In the genomic region with DNA sequence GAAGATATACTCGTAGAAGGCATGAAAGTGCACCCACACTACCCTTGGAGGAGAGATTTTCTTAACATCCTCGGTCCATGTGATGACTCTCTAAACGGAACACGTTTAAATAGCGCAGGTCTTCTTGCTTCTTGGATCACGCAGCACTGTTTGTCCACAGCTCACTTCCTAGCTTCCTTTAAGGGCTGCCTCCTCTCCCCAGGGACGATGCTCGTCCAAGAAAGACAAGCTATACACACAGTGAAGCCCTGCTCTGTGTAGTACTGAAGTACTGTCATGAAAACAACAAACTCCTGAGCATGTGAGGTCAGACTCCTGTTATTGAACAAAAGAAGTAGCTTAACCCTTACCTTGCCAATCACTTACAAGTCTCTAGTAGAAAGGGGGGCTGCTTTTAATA, we compare ENCODE assay signal across 12 mouse cellular contexts.
DNase-seq lines count a peak whose midpoint lies in the region; ATAC-seq lines count a peak whose summit lies in the region.
"Had no signal": no experiment of that assay in that cellular context is flagged by ENCODE, and none has a peak within 500 bp of the region (broad histone marks: within the 10 kb centered on the region; RNA-seq: fewer than 3 reads in every experiment).

No protein-coding gene starts in this region.

- no peaks in the 10 kb centered on the region for H3K36me3 ChIP-seq in hindbrain, embryonic 15.5 days
- H3K36me3 ChIP-seq in hindbrain, embryonic 13.5 days: no peaks in the 10 kb centered on the region
- no peaks in the 10 kb centered on the region for H3K36me3 ChIP-seq in midbrain, embryonic 14.5 days (ENCODE audit: control insufficient read depth, insufficient read depth, low read length)
- H3K36me3 ChIP-seq in midbrain, embryonic 10.5 days: no peaks in the 10 kb centered on the region
- H3K36me3 ChIP-seq: embryonic facial prominence, embryonic 15.5 days had no signal

- no peak overlapping the region for H3K4me3 ChIP-seq in hindbrain, embryonic 15.5 days
- no peak overlapping the region for H3K4me3 ChIP-seq in hindbrain, embryonic 13.5 days
- H3K4me3 ChIP-seq in midbrain, embryonic 14.5 days (replicated peaks; ENCODE audit: low read depth, low read length): no peak overlapping the region
- no peak overlapping the region for H3K4me3 ChIP-seq in midbrain, embryonic 10.5 days
- H3K4me3 ChIP-seq: embryonic facial prominence, embryonic 15.5 days; layer of hippocampus, adult 2 months had no signal

- peak; percentile 36; the same call in 1 of the 2 replicates for ATAC-seq in hindbrain, embryonic 15.5 days (ENCODE audit: low FRiP score, low read depth)
- ATAC-seq in hindbrain, embryonic 13.5 days (ENCODE audit: low FRiP score): no peak
- no peak for ATAC-seq in midbrain, embryonic 14.5 days (ENCODE audit: low FRiP score, low TSS enrichment)
- ATAC-seq: liver, postnatal 0 days had no signal

- DNase-seq in embryo, embryonic 10 days (ENCODE audit: low spot score): peak; percentile 23
- DNase-seq in embryo, embryonic 9.5 days (ENCODE audit: extremely low spot score): no peak
- peak; percentile 62 for DNase-seq in midbrain, embryonic 14.5 days
- DNase-seq in midbrain, embryonic 10.5 days (ENCODE audit: low spot score): no peak
- DNase-seq in layer of hippocampus, adult 11-12 months (ENCODE audit: low spot score): no peak
- no peak for DNase-seq in left cerebral cortex, postnatal 36 days (ENCODE audit: low spot score in 2 of 2)
- DNase-seq: cerebellum, adult 2 months; liver, postnatal 0 days had no signal

- WGBS in hindbrain, embryonic 15.5 days: 50% methylated on average over 8 of the region's 8 CpGs
- WGBS in hindbrain, embryonic 13.5 days: 54% methylated on average over 8 of the region's 8 CpGs
- 56% methylated on average over 8 of the region's 8 CpGs for WGBS in midbrain, embryonic 14.5 days
- 64% methylated on average over 8 of the region's 8 CpGs for WGBS in midbrain, embryonic 10.5 days

- intact Hi-C loops in left cerebral cortex, postnatal 36 days (cut with DNase I): loop anchor here (10.0 kb wide), 1 partner anchor 193 kb away; a partner anchor contains a TSS

- no peak overlapping the region for H3K27ac ChIP-seq in hindbrain, embryonic 15.5 days (replicated peaks)
- H3K27ac ChIP-seq in hindbrain, embryonic 13.5 days: no peak overlapping the region
- no peak overlapping the region; the same call in 1 of the 2 replicates for H3K27ac ChIP-seq in midbrain, embryonic 14.5 days (replicated peaks; ENCODE audit: low read depth, low read length)
- H3K27ac ChIP-seq in midbrain, embryonic 10.5 days (replicated peaks): no peak overlapping the region
- H3K27ac ChIP-seq: embryonic facial prominence, embryonic 15.5 days; layer of hippocampus, adult 2 months had no signal

- no peak overlapping the region for H3K9ac ChIP-seq in hindbrain, embryonic 15.5 days
- no peak overlapping the region for H3K9ac ChIP-seq in hindbrain, embryonic 13.5 days
- no peak overlapping the region for H3K9ac ChIP-seq in midbrain, embryonic 14.5 days (replicated peaks; ENCODE audit: low read length)
- H3K9ac ChIP-seq: embryonic facial prominence, embryonic 15.5 days; liver, postnatal 0 days had no signal

- no peaks in the 10 kb centered on the region for H3K9me3 ChIP-seq in hindbrain, embryonic 15.5 days
- H3K9me3 ChIP-seq in hindbrain, embryonic 13.5 days: no peaks in the 10 kb centered on the region
- no peaks in the 10 kb centered on the region for H3K9me3 ChIP-seq in midbrain, embryonic 14.5 days (ENCODE audit: control insufficient read depth, low read length)
- no peaks in the 10 kb centered on the region for H3K9me3 ChIP-seq in midbrain, embryonic 10.5 days (replicated peaks)
- H3K9me3 ChIP-seq: embryonic facial prominence, embryonic 15.5 days had no signal

- H3K27me3 ChIP-seq in hindbrain, embryonic 15.5 days: no peaks in the 10 kb centered on the region
- H3K27me3 ChIP-seq in hindbrain, embryonic 13.5 days: no peaks in the 10 kb centered on the region
- H3K27me3 ChIP-seq in midbrain, embryonic 14.5 days (ENCODE audit: control insufficient read depth, insufficient read depth, low read length): peaks cover 7% of the 10 kb centered on the region; the same call in 1 of the 2 replicates
- no peaks in the 10 kb centered on the region for H3K27me3 ChIP-seq in midbrain, embryonic 10.5 days (ENCODE audit: low read depth, poor library complexity, severe bottlenecking)
- H3K27me3 ChIP-seq: embryonic facial prominence, embryonic 15.5 days had no signal

- H3K4me2 ChIP-seq in hindbrain, embryonic 15.5 days: no peak overlapping the region
- no peak overlapping the region for H3K4me2 ChIP-seq in hindbrain, embryonic 13.5 days
- H3K4me2 ChIP-seq in midbrain, embryonic 14.5 days (ENCODE audit: low read length): no peak overlapping the region
- H3K4me2 ChIP-seq: embryonic facial prominence, embryonic 15.5 days had no signal

- peaks cover 30% of the 10 kb centered on the region for H3K4me1 ChIP-seq in hindbrain, embryonic 15.5 days (replicated peaks)
- peaks cover 45% of the 10 kb centered on the region for H3K4me1 ChIP-seq in hindbrain, embryonic 13.5 days (replicated peaks)
- H3K4me1 ChIP-seq in midbrain, embryonic 14.5 days (ENCODE audit: control insufficient read depth, insufficient read depth, low read length): peaks cover 8% of the 10 kb centered on the region
- H3K4me1 ChIP-seq in midbrain, embryonic 10.5 days: peaks cover 68% of the 10 kb centered on the region

Comparison
In these comparisons a context has a peak if more than half of its experiments do, and no peak if none do; other contexts are left out.
1. DNase-seq: peak in embryo, embryonic 10 days (single experiment) and midbrain, embryonic 14.5 days (single experiment); none in embryo, embryonic 9.5 days (single experiment), midbrain, embryonic 10.5 days (single experiment), layer of hippocampus, adult 11-12 months (single experiment) and left cerebral cortex, postnatal 36 days (0 of 2).